12 mouse cellular contexts compared by ENCODE assay signal in genomic region chr11:95836433-95836832, GRCm38 (mm10). TPM values are rescaled to one million over a fixed set of nuclear protein-coding genes. Genes with fewer than 3 reads are reported as not detected.
DNase-seq lines count a peak whose midpoint lies in the region; ATAC-seq and TF ChIP-seq lines count a peak whose summit lies in the region.
"Had no signal": no experiment of that assay in that cellular context is flagged by ENCODE, and none has a peak within 500 bp of the region (broad histone marks: within the 10 kb centered on the region; RNA-seq: fewer than 3 reads in every experiment).

No protein-coding gene starts in this region.

- peak overlapping the region; percentile 10; the same call in 1 of the 2 replicates for H3K27ac ChIP-seq in kidney, embryonic 15.5 days
- H3K27ac ChIP-seq in lung, embryonic 15.5 days: peak overlapping the region; percentile 78
- peak overlapping the region; percentile 70 for H3K27ac ChIP-seq in heart, postnatal 0 days (ENCODE audit: low read depth)
- H3K27ac ChIP-seq in small intestine, adult 2 months (ENCODE audit: insufficient read depth, low read depth, low read length): peak overlapping the region; percentile 79
- H3K27ac ChIP-seq in hindbrain, embryonic 13.5 days: no peak overlapping the region
- H3K27ac ChIP-seq: embryonic facial prominence, embryonic 10.5 days; hindbrain, postnatal 0 days; stomach, embryonic 15.5 days had no signal

- TF ChIP-seq POLR2A in small intestine, adult 2 months (IDR thresholded peaks at IDR 0.05; ENCODE audit: low read depth, low read length): no peak; the same call in 1 of the 2 replicates

- H3K9ac ChIP-seq in kidney, embryonic 15.5 days: no peak overlapping the region
- H3K9ac ChIP-seq in lung, embryonic 15.5 days: no peak overlapping the region
- H3K9ac ChIP-seq in heart, postnatal 0 days (replicated peaks; ENCODE audit: low read depth, low read length): no peak overlapping the region
- H3K9ac ChIP-seq in hindbrain, embryonic 13.5 days: no peak overlapping the region
- H3K9ac ChIP-seq: stomach, embryonic 15.5 days had no signal

- ATAC-seq in kidney, embryonic 15.5 days (replicated peaks; ENCODE audit: low FRiP score): no peak
- ATAC-seq in lung, embryonic 15.5 days (ENCODE audit: borderline replicate concordance, extremely low read depth, low FRiP score, low TSS enrichment): no peak
- no peak for ATAC-seq in heart, postnatal 0 days (ENCODE audit: insufficient read depth, low read depth)
- ATAC-seq in hindbrain, embryonic 13.5 days (ENCODE audit: low FRiP score): no peak
- ATAC-seq: hindbrain, postnatal 0 days had no signal

- no peak overlapping the region for H3K4me3 ChIP-seq in kidney, embryonic 15.5 days (replicated peaks)
- no peak overlapping the region for H3K4me3 ChIP-seq in lung, embryonic 15.5 days
- H3K4me3 ChIP-seq in heart, postnatal 0 days (ENCODE audit: low read depth, low read length): no peak overlapping the region
- peak overlapping the region; percentile 25; the same call in 1 of the 2 replicates for H3K4me3 ChIP-seq in small intestine, adult 2 months (ENCODE audit: low read depth, low read length)
- no peak overlapping the region for H3K4me3 ChIP-seq in hindbrain, embryonic 13.5 days
- H3K4me3 ChIP-seq: embryonic facial prominence, embryonic 10.5 days; stomach, embryonic 15.5 days had no signal

- H3K27me3 ChIP-seq in kidney, embryonic 15.5 days: peaks cover 68% of the 10 kb centered on the region
- peaks cover 38% of the 10 kb centered on the region for H3K27me3 ChIP-seq in lung, embryonic 15.5 days
- peaks cover 17% of the 10 kb centered on the region for H3K27me3 ChIP-seq in heart, postnatal 0 days (ENCODE audit: control insufficient read depth, insufficient read depth, low read length)
- H3K27me3 ChIP-seq in small intestine, adult 2 months (ENCODE audit: control insufficient read depth, insufficient read depth, low read length): no peaks in the 10 kb centered on the region
- H3K27me3 ChIP-seq in hindbrain, embryonic 13.5 days: peaks cover 77% of the 10 kb centered on the region

- TF ChIP-seq EP300 in heart, postnatal 0 days (IDR thresholded peaks at IDR 0.05; ENCODE audit: low read depth): no peak

- no peaks in the 10 kb centered on the region for H3K9me3 ChIP-seq in kidney, embryonic 15.5 days (replicated peaks)
- H3K9me3 ChIP-seq in lung, embryonic 15.5 days: no peaks in the 10 kb centered on the region
- H3K9me3 ChIP-seq in heart, postnatal 0 days (replicated peaks; ENCODE audit: control insufficient read depth, low read length): no peaks in the 10 kb centered on the region
- no peaks in the 10 kb centered on the region for H3K9me3 ChIP-seq in hindbrain, embryonic 13.5 days
- H3K9me3 ChIP-seq: embryonic facial prominence, embryonic 10.5 days; stomach, embryonic 15.5 days had no signal

- H3K4me2 ChIP-seq in kidney, embryonic 15.5 days: 0 out of 2 replicates have a peak overlapping the region, but pooled peaks have one; percentile 29
- H3K4me2 ChIP-seq in lung, embryonic 15.5 days: peak overlapping the region; percentile 40; the same call in 1 of the 2 replicates
- H3K4me2 ChIP-seq in heart, postnatal 0 days (ENCODE audit: low read depth, low read length): peak overlapping the region; percentile 42; the same call in 1 of the 2 replicates
- no peak overlapping the region for H3K4me2 ChIP-seq in hindbrain, embryonic 13.5 days

- 36% methylated on average over 6 of the region's 6 CpGs for WGBS in kidney, embryonic 15.5 days
- 42% methylated on average over 6 of the region's 6 CpGs for WGBS in lung, embryonic 15.5 days
- 41% methylated on average over 6 of the region's 6 CpGs for WGBS in heart, postnatal 0 days
- WGBS in small intestine, adult 2 months: 16% methylated on average over 6 of the region's 6 CpGs
- WGBS in hindbrain, embryonic 13.5 days: 77% methylated on average over 6 of the region's 6 CpGs

- no peaks in the 10 kb centered on the region for H3K36me3 ChIP-seq in kidney, embryonic 15.5 days
- H3K36me3 ChIP-seq in lung, embryonic 15.5 days: no peaks in the 10 kb centered on the region
- H3K36me3 ChIP-seq in heart, postnatal 0 days (replicated peaks; ENCODE audit: control insufficient read depth, insufficient read depth, low read length): peaks cover 14% of the 10 kb centered on the region
- H3K36me3 ChIP-seq in small intestine, adult 2 months (ENCODE audit: control insufficient read depth, insufficient read depth, low read length): 0 out of 2 replicates have a peak, but pooled peaks cover 6% of the 10 kb centered on the region
- no peaks in the 10 kb centered on the region for H3K36me3 ChIP-seq in hindbrain, embryonic 13.5 days
- H3K36me3 ChIP-seq: embryonic facial prominence, embryonic 10.5 days; stomach, embryonic 15.5 days had no signal

- DNase-seq in kidney, adult 11 months: no peak
- DNase-seq in lung, postnatal 25 days (ENCODE audit: low spot score): no peak
- no peak for DNase-seq in heart, postnatal 0 days (ENCODE audit: low spot score)
- DNase-seq in natural killer cell, adult 2 months (ENCODE audit: low spot score in 2 of 2): no peak
- DNase-seq: cerebellum, adult 9-10 months had no signal

- no peak for TF ChIP-seq CTCF in heart, postnatal 0 days (IDR thresholded peaks at IDR 0.05; ENCODE audit: low read depth)
- TF ChIP-seq CTCF in small intestine, adult 2 months (IDR thresholded peaks at IDR 0.05; ENCODE audit: extremely low read depth, insufficient read length, insufficient replicate concordance, low read depth, low read length): no peak

- peaks cover 64% of the 10 kb centered on the region for H3K4me1 ChIP-seq in kidney, embryonic 15.5 days
- H3K4me1 ChIP-seq in lung, embryonic 15.5 days: peaks cover 65% of the 10 kb centered on the region
- peaks cover 44% of the 10 kb centered on the region for H3K4me1 ChIP-seq in heart, postnatal 0 days (ENCODE audit: control insufficient read depth, insufficient read depth)
- H3K4me1 ChIP-seq in small intestine, adult 2 months (ENCODE audit: control insufficient read depth, insufficient read depth, insufficient read length, low read length): peaks cover 48% of the 10 kb centered on the region
- H3K4me1 ChIP-seq in hindbrain, embryonic 13.5 days (replicated peaks): peaks cover 30% of the 10 kb centered on the region

RNA-seq across cellular contexts. Expression of gene Gngt2, which starts 0.6 kb away (rescaled TPM):
- polyA plus RNA-seq in kidney, embryonic 15.5 days (2015; fragmentation: Nextera tagmentation; extraction: Ambion mirVana): 22.8 and 23.7 TPM in 2 replicates
- polyA plus RNA-seq in lung, embryonic 15.5 days (2015; fragmentation: Nextera tagmentation; extraction: Ambion mirVana): 18.9 and 20.9 TPM in 2 replicates
- total RNA-seq in heart, postnatal 0 days (2014; rRNA removed; ENCODE audit: low replicate concordance): 0.66 and 26.8 TPM in 2 replicates
- 38.7 and 40.1 TPM in 2 replicates for polyA plus RNA-seq in heart, postnatal 0 days (2015; fragmentation: Nextera tagmentation; extraction: Ambion mirVana)
- polyA plus RNA-seq in small intestine, adult 2 months (2012; rRNA removed): 2.1 and 4.7 TPM in 2 replicates
- polyA plus RNA-seq in hindbrain, embryonic 13.5 days (2015; fragmentation: Nextera tagmentation; extraction: Ambion mirVana): 4.1 and 4.8 TPM in 2 replicates

RNA-seq across cellular contexts. Expression of gene Abi3, which starts 5.8 kb away (rescaled TPM):
- 10.1 and 11.4 TPM in 2 replicates for polyA plus RNA-seq in kidney, embryonic 15.5 days (2015; fragmentation: Nextera tagmentation; extraction: Ambion mirVana)
- 11.4 and 19.7 TPM in 2 replicates for polyA plus RNA-seq in lung, embryonic 15.5 days (2015; fragmentation: Nextera tagmentation; extraction: Ambion mirVana)
- total RNA-seq in heart, postnatal 0 days (2014; rRNA removed; ENCODE audit: low replicate concordance): 11.4 and 13.4 TPM in 2 replicates
- polyA plus RNA-seq in heart, postnatal 0 days (2015; fragmentation: Nextera tagmentation; extraction: Ambion mirVana): 13.3 and 14.3 TPM in 2 replicates
- 34.0 and 73.5 TPM in 2 replicates for polyA plus RNA-seq in small intestine, adult 2 months (2012; rRNA removed)
- 2.1 and 2.4 TPM in 2 replicates for polyA plus RNA-seq in hindbrain, embryonic 13.5 days (2015; fragmentation: Nextera tagmentation; extraction: Ambion mirVana)

RNA-seq across cellular contexts. Expression of gene Phospho1, which starts 12.1 kb away (rescaled TPM):
- polyA plus RNA-seq in kidney, embryonic 15.5 days (2015; fragmentation: Nextera tagmentation; extraction: Ambion mirVana): 2.0 TPM in 1 of 2 replicates, not detected in the other
- polyA plus RNA-seq in lung, embryonic 15.5 days (2015; fragmentation: Nextera tagmentation; extraction: Ambion mirVana): 0.32 and 0.84 TPM in 2 replicates
- total RNA-seq in heart, postnatal 0 days (2014; rRNA removed; ENCODE audit: low replicate concordance): 45.0 and 46.6 TPM in 2 replicates
- 6.7 and 7.9 TPM in 2 replicates for polyA plus RNA-seq in heart, postnatal 0 days (2015; fragmentation: Nextera tagmentation; extraction: Ambion mirVana)
- 236 and 278 TPM in 2 replicates for polyA plus RNA-seq in small intestine, adult 2 months (2012; rRNA removed)
- polyA plus RNA-seq in hindbrain, embryonic 13.5 days (2015; fragmentation: Nextera tagmentation; extraction: Ambion mirVana): 0.39 TPM in 1 of 2 replicates, not detected in the other
- polyA plus RNA-seq: embryonic facial prominence, embryonic 10.5 days had no signal

Comparison
In these comparisons a context has a peak if more than half of its experiments do, and no peak if none do; other contexts are left out.
1. RNA of gene Phospho1, which starts 12.1 kb away (polyA plus RNA-seq): 236 to 278 TPM in small intestine, adult 2 months; 6.7 to 7.9 TPM in heart, postnatal 0 days, 0.32 to 0.84 TPM in lung, embryonic 15.5 days, 2.0 TPM in kidney, embryonic 15.5 days and 0.39 TPM in hindbrain, embryonic 13.5 days; every median in the first group is over 10 times any median in the second.